Mouse (Mus musculus): ENCODE results near the gene Antxrl. TPM values are rescaled to one million over a fixed set of nuclear protein-coding genes. Genes with fewer than 3 reads are reported as not detected.

The Antxrl gene
- polyA plus RNA-seq, 1 experiment from 2014 or later, result not detected

- H3K9me3 ChIP-seq (replicated peaks; ENCODE audit: control insufficient read depth, low read length), result no peaks in the 10 kb centered on the region
- no peaks in the 10 kb centered on the region for H3K27me3 ChIP-seq (ENCODE audit: control insufficient read depth, insufficient read depth, low read length)
- 60% methylated on average over 11 of the region's 12 CpGs for WGBS
- H3K9ac ChIP-seq (replicated peaks; ENCODE audit: low read length), result no peak overlapping the region
- no peak overlapping the region for H3K4me3 ChIP-seq (ENCODE audit: low read depth, low read length)
- no peak overlapping the region for H3K4me2 ChIP-seq (ENCODE audit: low read depth, low read length)
- ATAC-seq (replicated peaks; ENCODE audit: insufficient number of reproducible peaks, low FRiP score, low TSS enrichment, low read depth) (peak; percentile 73; the same call in 1 of the 2 replicates), DNase-seq (ENCODE audit: low spot score) (peak; percentile 31)
- no peaks in the 10 kb centered on the region for H3K36me3 ChIP-seq (replicated peaks; ENCODE audit: control insufficient read depth, insufficient read depth, low read depth, low read length)
- H3K4me1 ChIP-seq (ENCODE audit: control insufficient read depth, insufficient read depth, low read length), result no peaks in the 10 kb centered on the region
- no peak overlapping the region for H3K27ac ChIP-seq (replicated peaks; ENCODE audit: low read depth, low read length)
Observed at GRCm38 (mm10) chr14:34106389-34107062, 54.0 kb downstream of the Antxrl start.

GRCm38 (mm10) chr14:34107594-34107993 is 55.1 kb downstream of the Antxrl start:
- DNase-seq (ENCODE audit: low spot score) (no peak), ATAC-seq (replicated peaks; ENCODE audit: insufficient number of reproducible peaks, low FRiP score, low TSS enrichment, low read depth) (no peak)
- 73% methylated on average over 4 of the region's 4 CpGs for WGBS
- no peak overlapping the region for H3K27ac ChIP-seq (replicated peaks; ENCODE audit: low read depth, low read length)
- H3K4me3 ChIP-seq (ENCODE audit: low read depth, low read length), result no peak overlapping the region
- H3K4me1 ChIP-seq (ENCODE audit: control insufficient read depth, insufficient read depth, low read length), result no peaks in the 10 kb centered on the region
- H3K27me3 ChIP-seq (ENCODE audit: control insufficient read depth, insufficient read depth, low read length), result no peaks in the 10 kb centered on the region
- H3K9me3 ChIP-seq (replicated peaks; ENCODE audit: control insufficient read depth, low read length), result no peaks in the 10 kb centered on the region
- no peak overlapping the region for H3K4me2 ChIP-seq (ENCODE audit: low read depth, low read length)
- H3K36me3 ChIP-seq (replicated peaks; ENCODE audit: control insufficient read depth, insufficient read depth, low read depth, low read length), result no peaks in the 10 kb centered on the region
- H3K9ac ChIP-seq (replicated peaks; ENCODE audit: low read length), result no peak overlapping the region

- Histone ChIP-seq H3K27ac (replicated peaks; ENCODE audit: low read depth, low read length) (no peak overlapping the region), H3K9me3 (replicated peaks; ENCODE audit: control insufficient read depth, low read length) (no peaks in the 10 kb centered on the region), H3K36me3 (replicated peaks; ENCODE audit: control insufficient read depth, insufficient read depth, low read depth, low read length) (no peaks in the 10 kb centered on the region), H3K4me2 (ENCODE audit: low read depth, low read length) (no peak overlapping the region), H3K4me3 (ENCODE audit: low read depth, low read length) (no peak overlapping the region), H3K9ac (replicated peaks; ENCODE audit: low read length) (no peak overlapping the region), H3K4me1 (ENCODE audit: control insufficient read depth, insufficient read depth, low read length) (no peaks in the 10 kb centered on the region), H3K27me3 (ENCODE audit: control insufficient read depth, insufficient read depth, low read length) (no peaks in the 10 kb centered on the region)
- WGBS, result 85% methylated on average over 4 of the region's 4 CpGs
- DNase-seq (ENCODE audit: low spot score) (no peak), ATAC-seq (replicated peaks; ENCODE audit: insufficient number of reproducible peaks, low FRiP score, low TSS enrichment, low read depth) (no peak)
Observed at GRCm38 (mm10) chr14:34114311-34114710, 61.8 kb downstream of the Antxrl start.

GRCm38 (mm10) chr14:34119046-34119723 is 66.7 kb downstream of the Antxrl start:
- WGBS, result 79% methylated on average over 7 of the region's 7 CpGs
- Histone ChIP-seq H3K9me3 (replicated peaks; ENCODE audit: control insufficient read depth, low read length) (no peaks in the 10 kb centered on the region), H3K27me3 (ENCODE audit: control insufficient read depth, insufficient read depth, low read length) (no peaks in the 10 kb centered on the region), H3K4me3 (ENCODE audit: low read depth, low read length) (no peak overlapping the region), H3K4me1 (ENCODE audit: control insufficient read depth, insufficient read depth, low read length) (no peaks in the 10 kb centered on the region), H3K36me3 (replicated peaks; ENCODE audit: control insufficient read depth, insufficient read depth, low read depth, low read length) (no peaks in the 10 kb centered on the region), H3K4me2 (ENCODE audit: low read depth, low read length) (no peak overlapping the region), H3K9ac (replicated peaks; ENCODE audit: low read length) (no peak overlapping the region), H3K27ac (replicated peaks; ENCODE audit: low read depth, low read length) (no peak overlapping the region)
- no peak for DNase-seq (ENCODE audit: low spot score)
- no peak for ATAC-seq (replicated peaks; ENCODE audit: insufficient number of reproducible peaks, low FRiP score, low TSS enrichment, low read depth)

GRCm38 (mm10) chr14:34120016-34120910 is 67.8 kb downstream of the Antxrl start:
- H3K4me2 ChIP-seq (ENCODE audit: low read depth, low read length), result no peak overlapping the region
- no peak overlapping the region for H3K27ac ChIP-seq (replicated peaks; ENCODE audit: low read depth, low read length)
- no peaks in the 10 kb centered on the region for H3K36me3 ChIP-seq (replicated peaks; ENCODE audit: control insufficient read depth, insufficient read depth, low read depth, low read length)
- no peaks in the 10 kb centered on the region for H3K9me3 ChIP-seq (replicated peaks; ENCODE audit: control insufficient read depth, low read length)
- H3K9ac ChIP-seq (replicated peaks; ENCODE audit: low read length), result no peak overlapping the region
- no peak for DNase-seq (ENCODE audit: low spot score)
- no peak for ATAC-seq (replicated peaks; ENCODE audit: insufficient number of reproducible peaks, low FRiP score, low TSS enrichment, low read depth)
- H3K27me3 ChIP-seq (ENCODE audit: control insufficient read depth, insufficient read depth, low read length), result no peaks in the 10 kb centered on the region
- H3K4me1 ChIP-seq (ENCODE audit: control insufficient read depth, insufficient read depth, low read length), result no peaks in the 10 kb centered on the region
- WGBS, result 85% methylated on average over 12 of the region's 12 CpGs
- no peak overlapping the region for H3K4me3 ChIP-seq (ENCODE audit: low read depth, low read length)

GRCm38 (mm10) chr14:34120923-34121351 is 68.4 kb downstream of the Antxrl start:
- H3K4me2 ChIP-seq (ENCODE audit: low read depth, low read length), result no peak overlapping the region
- no peaks in the 10 kb centered on the region for H3K4me1 ChIP-seq (ENCODE audit: control insufficient read depth, insufficient read depth, low read length)
- H3K4me3 ChIP-seq (ENCODE audit: low read depth, low read length), result no peak overlapping the region
- H3K27me3 ChIP-seq (ENCODE audit: control insufficient read depth, insufficient read depth, low read length), result no peaks in the 10 kb centered on the region
- no peak overlapping the region for H3K27ac ChIP-seq (replicated peaks; ENCODE audit: low read depth, low read length)
- no peak for ATAC-seq (replicated peaks; ENCODE audit: insufficient number of reproducible peaks, low FRiP score, low TSS enrichment, low read depth)
- H3K36me3 ChIP-seq (replicated peaks; ENCODE audit: control insufficient read depth, insufficient read depth, low read depth, low read length), result no peaks in the 10 kb centered on the region
- WGBS, result 92% methylated on average over 3 of the region's 3 CpGs
- H3K9ac ChIP-seq (replicated peaks; ENCODE audit: low read length), result no peak overlapping the region
- no peaks in the 10 kb centered on the region for H3K9me3 ChIP-seq (replicated peaks; ENCODE audit: control insufficient read depth, low read length)
- DNase-seq (ENCODE audit: low spot score), result no peak

GRCm38 (mm10) chr14:34121691-34122090 is 69.2 kb downstream of the Antxrl start:
- H3K4me3 ChIP-seq (ENCODE audit: low read depth, low read length), result no peak overlapping the region

More at GRCm38 (mm10) chr14:34121691-34122090, 69.2 kb downstream of the Antxrl start:
- WGBS, result 92% methylated on average over 4 of the region's 4 CpGs
- DNase-seq (ENCODE audit: low spot score) (no peak), ATAC-seq (replicated peaks; ENCODE audit: insufficient number of reproducible peaks, low FRiP score, low TSS enrichment, low read depth) (no peak)
- Histone ChIP-seq H3K36me3 (replicated peaks; ENCODE audit: control insufficient read depth, insufficient read depth, low read depth, low read length) (no peaks in the 10 kb centered on the region), H3K27ac (replicated peaks; ENCODE audit: low read depth, low read length) (no peak overlapping the region), H3K9ac (replicated peaks; ENCODE audit: low read length) (no peak overlapping the region), H3K4me2 (ENCODE audit: low read depth, low read length) (no peak overlapping the region), H3K27me3 (ENCODE audit: control insufficient read depth, insufficient read depth, low read length) (no peaks in the 10 kb centered on the region), H3K4me1 (ENCODE audit: control insufficient read depth, insufficient read depth, low read length) (no peaks in the 10 kb centered on the region), H3K9me3 (replicated peaks; ENCODE audit: control insufficient read depth, low read length) (no peaks in the 10 kb centered on the region)
